Mouse (Mus musculus): ENCODE data around the gene Cdc42bpb. TPM values are rescaled to one million over a fixed set of nuclear protein-coding genes. Genes with fewer than 3 reads are reported as not detected.

Gene Cdc42bpb
- polyA plus RNA-seq, 1 experiment, result 472 TPM

GRCm38 (mm10) chr12:111360671-111361070 is 16.8 kb downstream of the Cdc42bpb start:
- WGBS, result 51% methylated on average over 16 of the region's 16 CpGs
- Histone ChIP-seq H3K4me1 (ENCODE audit: control insufficient read depth, insufficient read depth, insufficient read length, low read length) (peaks cover 34% of the 10 kb centered on the region), H3K27ac (ENCODE audit: insufficient read depth, low read depth, low read length) (no peak overlapping the region), H3K4me3 (ENCODE audit: low read depth, low read length) (no peak overlapping the region), H3K36me3 (ENCODE audit: control insufficient read depth, insufficient read depth, low read length) (no peaks in the 10 kb centered on the region), H3K27me3 (ENCODE audit: control insufficient read depth, insufficient read depth, low read length) (no peaks in the 10 kb centered on the region)
- TF ChIP-seq POLR2A (IDR thresholded peaks at IDR 0.05; ENCODE audit: low read depth, low read length), result no peak
- TF ChIP-seq CTCF (IDR thresholded peaks at IDR 0.05; ENCODE audit: extremely low read depth, insufficient read length, insufficient replicate concordance, low read depth, low read length), result no peak

GRCm38 (mm10) chr12:111356216-111356615 is 21.3 kb downstream of the Cdc42bpb start:
- Histone ChIP-seq H3K4me1 (ENCODE audit: control insufficient read depth, insufficient read depth, insufficient read length, low read length) (peaks cover 54% of the 10 kb centered on the region), H3K4me3 (ENCODE audit: low read depth, low read length) (no peak overlapping the region), H3K27ac (ENCODE audit: insufficient read depth, low read depth, low read length) (no peak overlapping the region), H3K36me3 (ENCODE audit: control insufficient read depth, insufficient read depth, low read length) (no peaks in the 10 kb centered on the region), H3K27me3 (ENCODE audit: control insufficient read depth, insufficient read depth, low read length) (no peaks in the 10 kb centered on the region)
- WGBS, result 80% methylated on average over 8 of the region's 8 CpGs
- TF ChIP-seq POLR2A (IDR thresholded peaks at IDR 0.05; ENCODE audit: low read depth, low read length) (no peak), CTCF (IDR thresholded peaks at IDR 0.05; ENCODE audit: extremely low read depth, insufficient read length, insufficient replicate concordance, low read depth, low read length) (no peak)

- peak overlapping the region; percentile 77 for H3K27ac ChIP-seq (ENCODE audit: insufficient read depth, low read depth, low read length)
- H3K27me3 ChIP-seq (ENCODE audit: control insufficient read depth, insufficient read depth, low read length), result no peaks in the 10 kb centered on the region
- 56% methylated on average over 5 of the region's 5 CpGs for WGBS
- H3K36me3 ChIP-seq (ENCODE audit: control insufficient read depth, insufficient read depth, low read length), result no peaks in the 10 kb centered on the region
- H3K4me3 ChIP-seq (ENCODE audit: low read depth, low read length), result no peak overlapping the region
- no peak for TF ChIP-seq CTCF (IDR thresholded peaks at IDR 0.05; ENCODE audit: extremely low read depth, insufficient read length, insufficient replicate concordance, low read depth, low read length)
- peaks cover 49% of the 10 kb centered on the region for H3K4me1 ChIP-seq (ENCODE audit: control insufficient read depth, insufficient read depth, insufficient read length, low read length)
Observed at GRCm38 (mm10) chr12:111354142-111354541, 23.4 kb downstream of the Cdc42bpb start.

DNA sequence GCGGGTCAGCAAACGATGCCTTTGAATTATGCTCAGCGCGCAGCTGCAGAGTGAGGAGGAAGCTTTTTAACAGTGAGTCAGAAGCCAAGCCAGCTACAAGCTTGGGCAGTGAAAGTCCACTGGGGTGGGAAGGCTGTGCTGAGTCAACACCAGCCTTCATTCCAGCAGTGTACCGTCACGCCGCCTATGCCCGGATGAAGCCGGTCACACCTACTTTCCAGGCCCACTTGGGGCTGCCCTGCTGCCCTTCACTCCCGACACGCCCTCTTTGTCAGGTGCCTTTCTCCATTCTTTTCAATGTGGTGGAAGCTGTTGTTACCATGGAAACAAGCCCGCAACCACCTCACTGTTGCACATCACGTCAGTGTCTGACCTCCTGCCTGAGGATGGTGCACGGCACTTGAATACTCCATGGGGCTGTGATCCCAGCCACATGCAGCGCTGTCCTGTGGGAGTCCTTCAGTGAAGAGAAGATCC is 24.0 kb downstream of the Cdc42bpb start:
- 22% methylated on average over 15 of the region's 15 CpGs for WGBS
- no peaks in the 10 kb centered on the region for H3K27me3 ChIP-seq (ENCODE audit: control insufficient read depth, insufficient read depth, low read length)
- no peak for TF ChIP-seq CTCF (IDR thresholded peaks at IDR 0.05; ENCODE audit: extremely low read depth, insufficient read length, insufficient replicate concordance, low read depth, low read length)
- TF ChIP-seq POLR2A (IDR thresholded peaks at IDR 0.05; ENCODE audit: low read depth, low read length), result no peak
- H3K27ac ChIP-seq (ENCODE audit: insufficient read depth, low read depth, low read length), result peak overlapping the region; percentile 94
- peaks cover 51% of the 10 kb centered on the region for H3K4me1 ChIP-seq (ENCODE audit: control insufficient read depth, insufficient read depth, insufficient read length, low read length)
- 0 out of 2 replicates have a peak, but pooled peaks cover 1% of the 10 kb centered on the region for H3K36me3 ChIP-seq (ENCODE audit: control insufficient read depth, insufficient read depth, low read length)
- H3K4me3 ChIP-seq (ENCODE audit: low read depth, low read length), result 0 out of 2 replicates have a peak overlapping the region, but pooled peaks have one; percentile 10

- Histone ChIP-seq H3K4me1 (ENCODE audit: control insufficient read depth, insufficient read depth, insufficient read length, low read length) (peaks cover 51% of the 10 kb centered on the region), H3K4me3 (ENCODE audit: low read depth, low read length) (peak overlapping the region; percentile 10; the same call in 1 of the 2 replicates), H3K27me3 (ENCODE audit: control insufficient read depth, insufficient read depth, low read length) (no peaks in the 10 kb centered on the region), H3K36me3 (ENCODE audit: control insufficient read depth, insufficient read depth, low read length) (0 out of 2 replicates have a peak, but pooled peaks cover 1% of the 10 kb centered on the region), H3K27ac (ENCODE audit: insufficient read depth, low read depth, low read length) (peak overlapping the region; percentile 94)
- WGBS, result 41% methylated on average over 11 of the region's 11 CpGs
- TF ChIP-seq POLR2A (IDR thresholded peaks at IDR 0.05; ENCODE audit: low read depth, low read length) (no peak), CTCF (IDR thresholded peaks at IDR 0.05; ENCODE audit: extremely low read depth, insufficient read length, insufficient replicate concordance, low read depth, low read length) (no peak)
Observed at GRCm38 (mm10) chr12:111353008-111353407, 24.5 kb downstream of the Cdc42bpb start.

GRCm38 (mm10) chr12:111352520-111352919 is 25.0 kb downstream of the Cdc42bpb start:
- no peak overlapping the region for H3K4me3 ChIP-seq (ENCODE audit: low read depth, low read length)
- 67% methylated on average over 10 of the region's 10 CpGs for WGBS
- 0 out of 2 replicates have a peak, but pooled peaks cover 1% of the 10 kb centered on the region for H3K36me3 ChIP-seq (ENCODE audit: control insufficient read depth, insufficient read depth, low read length)
- TF ChIP-seq POLR2A (IDR thresholded peaks at IDR 0.05; ENCODE audit: low read depth, low read length) (no peak), CTCF (IDR thresholded peaks at IDR 0.05; ENCODE audit: extremely low read depth, insufficient read length, insufficient replicate concordance, low read depth, low read length) (no peak)
- H3K27me3 ChIP-seq (ENCODE audit: control insufficient read depth, insufficient read depth, low read length), result no peaks in the 10 kb centered on the region
- H3K27ac ChIP-seq (ENCODE audit: insufficient read depth, low read depth, low read length), result peak overlapping the region; percentile 94
- peaks cover 51% of the 10 kb centered on the region for H3K4me1 ChIP-seq (ENCODE audit: control insufficient read depth, insufficient read depth, insufficient read length, low read length)

DNA sequence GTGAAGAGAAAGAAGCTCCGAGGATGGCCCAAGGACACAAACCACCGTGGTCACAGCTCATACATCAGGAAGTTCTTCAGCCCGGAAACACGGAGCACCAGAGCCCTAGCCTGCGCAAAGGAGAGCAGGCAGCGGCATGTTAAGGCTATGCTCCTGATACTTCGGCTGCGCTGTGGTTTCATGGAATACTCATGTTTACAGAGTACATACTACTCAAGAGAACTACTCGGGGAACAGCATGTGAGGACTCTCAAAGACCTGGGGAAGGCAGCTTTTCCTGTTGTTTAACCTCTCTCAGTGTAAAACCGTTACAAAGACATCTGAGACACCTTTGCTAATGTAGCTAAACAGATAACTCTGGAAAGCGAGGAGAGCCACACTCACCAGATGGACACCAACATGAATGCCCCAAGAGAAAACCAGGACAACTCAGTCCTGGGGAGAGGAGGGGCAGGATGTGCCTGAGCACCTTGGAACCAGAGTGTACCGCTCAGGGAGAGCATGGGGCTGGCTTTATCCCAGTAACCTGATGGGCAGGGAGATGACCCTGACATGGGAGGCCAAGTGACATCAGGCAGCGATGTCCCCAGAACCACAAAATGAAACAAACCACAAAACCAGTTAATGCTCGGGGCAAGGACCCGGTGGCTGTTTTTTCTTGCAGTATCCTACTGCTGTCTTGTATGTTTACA is 27.8 kb downstream of the Cdc42bpb start:
- Histone ChIP-seq H3K27ac (ENCODE audit: insufficient read depth, low read depth, low read length) (no peak overlapping the region), H3K4me3 (ENCODE audit: low read depth, low read length) (no peak overlapping the region), H3K4me1 (ENCODE audit: control insufficient read depth, insufficient read depth, insufficient read length, low read length) (peaks cover 36% of the 10 kb centered on the region), H3K27me3 (ENCODE audit: control insufficient read depth, insufficient read depth, low read length) (no peaks in the 10 kb centered on the region), H3K36me3 (ENCODE audit: control insufficient read depth, insufficient read depth, low read length) (peaks cover 7% of the 10 kb centered on the region; the same call in 1 of the 2 replicates)
- TF ChIP-seq POLR2A (IDR thresholded peaks at IDR 0.05; ENCODE audit: low read depth, low read length), result no peak
- TF ChIP-seq CTCF (IDR thresholded peaks at IDR 0.05; ENCODE audit: extremely low read depth, insufficient read length, insufficient replicate concordance, low read depth, low read length), result no peak
- WGBS, result 70% methylated on average over 15 of the region's 15 CpGs

All from small intestine, adult 2 months (tissue).